ENCODE assay signal across 15 mouse cellular contexts in the genomic region with DNA sequence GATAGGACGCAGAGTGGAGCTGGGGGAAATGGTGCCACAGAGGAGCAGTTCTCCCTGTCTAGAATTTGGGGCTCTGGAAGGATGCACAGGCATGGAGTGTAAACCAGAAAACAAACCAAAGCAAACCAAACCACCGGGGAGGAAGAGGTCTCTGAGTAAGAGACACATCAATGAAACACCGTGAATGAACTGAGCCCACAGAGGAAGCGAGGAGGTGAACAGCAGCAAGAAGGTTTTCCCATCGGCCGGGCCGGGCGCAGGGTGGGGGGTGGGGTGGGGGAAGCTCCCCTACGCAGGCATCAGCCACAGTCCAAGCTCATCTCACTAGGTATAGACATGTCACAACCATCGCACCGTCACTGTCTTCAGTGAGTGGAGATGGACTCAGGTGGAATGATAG.
"Had no signal": no experiment of that assay in that cellular context is flagged by ENCODE, and none has a peak within 500 bp of the region (broad histone marks: within the 10 kb centered on the region; RNA-seq: fewer than 3 reads in every experiment).

No protein-coding gene starts in this region.

- H3K36me3 ChIP-seq: kidney, embryonic 15.5 days; limb, embryonic 15.5 days; liver, embryonic 12.5 days; lung, embryonic 15.5 days; midbrain, embryonic 12.5 days; neural tube, embryonic 15.5 days had no signal

- H3K4me3 ChIP-seq: kidney, embryonic 15.5 days; limb, embryonic 15.5 days; liver, embryonic 12.5 days; lung, embryonic 15.5 days; midbrain, embryonic 12.5 days; neural tube, embryonic 15.5 days had no signal

- H3K9ac ChIP-seq: kidney, embryonic 15.5 days; limb, embryonic 15.5 days; liver, embryonic 12.5 days; lung, embryonic 15.5 days; midbrain, embryonic 12.5 days; neural tube, embryonic 15.5 days had no signal

- H3K27ac ChIP-seq: kidney, embryonic 15.5 days; limb, embryonic 15.5 days; liver, embryonic 12.5 days; lung, embryonic 15.5 days; macrophage; midbrain, embryonic 12.5 days; neural tube, embryonic 15.5 days had no signal

- H3K27me3 ChIP-seq: kidney, embryonic 15.5 days; limb, embryonic 15.5 days; liver, embryonic 12.5 days; lung, embryonic 15.5 days; midbrain, embryonic 12.5 days; neural tube, embryonic 15.5 days had no signal

- H3K4me2 ChIP-seq: kidney, embryonic 15.5 days; limb, embryonic 15.5 days; liver, embryonic 12.5 days; lung, embryonic 15.5 days; midbrain, embryonic 12.5 days; neural tube, embryonic 15.5 days had no signal

- DNase-seq: kidney, adult 2 months; kidney, postnatal 14 days; layer of hippocampus, postnatal 36 days; lung, postnatal 14 days; right cerebral cortex, adult 18-20 months; right cerebral cortex, postnatal 25 days had no signal

- H3K4me1 ChIP-seq: kidney, embryonic 15.5 days; limb, embryonic 15.5 days; liver, embryonic 12.5 days; lung, embryonic 15.5 days; midbrain, embryonic 12.5 days; neural tube, embryonic 15.5 days had no signal

- ATAC-seq: intestine, embryonic 16.5 days; liver, embryonic 12.5 days; midbrain, embryonic 16.5 days had no signal

- H3K9me3 ChIP-seq: kidney, embryonic 15.5 days; limb, embryonic 15.5 days; liver, embryonic 12.5 days; lung, embryonic 15.5 days; midbrain, embryonic 12.5 days; neural tube, embryonic 15.5 days had no signal
